Mouse (Mus musculus) liver, embryonic 11.5 days (tissue): ENCODE measurements around the gene Stom. TPM values are rescaled to one million over a fixed set of nuclear protein-coding genes. Genes with fewer than 3 reads are reported as not detected.

ENCODE experiments used
- ATAC-seq: fragments of 200-750 bp; cut with Nextera tagmentation; replicated peaks from 2 replicates; pipeline ENCODE4 v1.8.0; 2017; ENCODE audit warnings: moderate number of reproducible peaks, mild to moderate bottlenecking, moderate TSS enrichment, moderate library complexity; ENCODE audit not compliant: low FRiP score
- DNase-seq: peaks from one replicate; pipeline ENCODE4 v3.0.0-alpha.2; 2017; ENCODE audit warnings: low spot score
- H3K27ac ChIP-seq: fragments of 300-500 bp; sonication (generic); 2 replicates; pipeline ENCODE4 v1.5.1; 2014; ENCODE audit warnings: mild to moderate bottlenecking, low read depth, low read length, control low read depth
- H3K27me3 ChIP-seq: fragments of 300-500 bp; sonication (generic); replicated peaks from 2 replicates; pipeline ENCODE4 v1.6.1; 2014; ENCODE audit warnings: low read length, mixed read lengths; ENCODE audit not compliant: control insufficient read depth, insufficient read depth
- H3K36me3 ChIP-seq: fragments of 300-500 bp; sonication (generic); 2 replicates; pipeline ENCODE4 v1.6.1; 2014; ENCODE audit warnings: mild to moderate bottlenecking, low read length, moderate library complexity, mixed read lengths; ENCODE audit not compliant: control insufficient read depth, insufficient read depth
- H3K4me1 ChIP-seq: fragments of 300-500 bp; sonication (generic); replicated peaks from 2 replicates; pipeline ENCODE4 v1.6.1; 2014; ENCODE audit warnings: low read length, mixed read lengths; ENCODE audit not compliant: control insufficient read depth, insufficient read depth
- H3K4me2 ChIP-seq: fragments of 300-500 bp; sonication (generic); 2 replicates; pipeline ENCODE4 v1.6.1; 2014; ENCODE audit warnings: mild to moderate bottlenecking, control low read depth, moderate library complexity
- H3K4me3 ChIP-seq: fragments of 300-500 bp; sonication (generic); 2 replicates; pipeline ENCODE4 v1.5.1; 2014; ENCODE audit warnings: low read depth, low read length, control low read depth
- H3K9ac ChIP-seq: fragments of 300-500 bp; sonication (generic); 2 replicates; pipeline ENCODE4 v1.6.1; 2014; ENCODE audit warnings: low read depth, low read length, control low read depth
- H3K9me3 ChIP-seq: fragments of 300-500 bp; sonication (generic); 2 replicates; pipeline ENCODE4 v1.6.1; 2016; ENCODE audit warnings: low read length, inconsistent platforms, mixed read lengths; ENCODE audit not compliant: control insufficient read depth
- WGBS: fragments of 180-500 bp; shearing (Covaris S2); extraction: QIAGEN DNeasy Blood & Tissue Kit; methylation state at CpG from one replicate; pipeline ENCODE4 v1.1.7; 2014; 5-methylcytosine and 5-hydroxymethylcytosine counted together
- polyA plus RNA-seq: library from polyadenylated mRNA; unstranded; fragments of >200 nt; fragmentation: Nextera tagmentation; extraction: Ambion mirVana; gene quantifications from 2 replicates; pipeline ENCODE4 v1.2.1, GENCODE M21; 2014

The Stom gene
- polyA plus RNA-seq, 1 experiment from 2014 or later: 87.7 TPM

DNA sequence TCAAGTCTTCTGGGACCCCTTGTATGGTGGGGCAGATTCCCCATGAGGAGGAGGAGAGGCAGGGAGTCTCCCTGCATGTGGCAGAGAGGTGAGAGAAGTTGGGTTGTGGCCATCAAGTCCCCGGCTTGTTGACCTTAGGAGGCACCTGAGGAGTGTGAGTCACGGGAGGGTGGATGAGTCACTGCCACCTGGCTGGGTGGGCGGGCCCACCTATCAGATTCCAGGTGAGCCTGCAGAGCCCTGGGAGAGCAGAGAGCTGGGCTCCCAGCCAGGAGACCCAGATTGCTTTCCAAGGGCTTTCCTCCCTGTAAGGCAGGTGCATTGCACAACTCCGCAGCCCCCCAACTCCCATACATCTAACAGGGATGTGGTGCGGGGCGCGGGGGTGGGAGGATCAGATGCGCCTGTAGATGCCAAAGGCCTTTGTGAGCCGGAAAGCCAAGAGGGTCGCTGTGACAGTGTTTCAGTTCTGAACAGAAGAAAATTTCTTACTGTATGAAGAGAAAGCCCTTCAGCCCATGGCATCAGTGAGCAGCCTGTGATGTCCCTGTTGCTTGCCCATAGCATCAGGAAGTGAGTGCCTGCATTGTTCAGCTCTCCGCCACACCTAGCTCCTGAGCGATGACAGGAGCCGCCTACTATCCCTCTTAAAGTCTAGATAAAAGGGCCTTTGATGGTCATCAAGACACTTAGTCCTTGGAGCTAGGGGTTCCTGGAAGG lies 69.5 kb downstream of the Stom start:
- Histone ChIP-seq H3K4me2 (no peak overlapping the region), H3K9me3 (no peaks in the 10 kb centered on the region), H3K4me1 (no peaks in the 10 kb centered on the region), H3K36me3 (no peaks in the 10 kb centered on the region), H3K9ac (no peak overlapping the region), H3K4me3 (no peak overlapping the region), H3K27ac (no peak overlapping the region), H3K27me3 (peaks cover 2% of the 10 kb centered on the region; the same call in 1 of the 2 replicates)
- DNase-seq (no peak), ATAC-seq (no peak)
- WGBS: 79% methylated on average over 13 of the region's 13 CpGs

- H3K9ac ChIP-seq: no peak overlapping the region
- peaks cover 2% of the 10 kb centered on the region; the same call in 1 of the 2 replicates for H3K27me3 ChIP-seq
- H3K4me3 ChIP-seq: no peak overlapping the region
- no peaks in the 10 kb centered on the region for H3K9me3 ChIP-seq
- no peak overlapping the region for H3K27ac ChIP-seq
- no peaks in the 10 kb centered on the region for H3K36me3 ChIP-seq
- no peak for DNase-seq
- no peak for ATAC-seq
- WGBS: 67% methylated on average over 9 of the region's 9 CpGs
- no peak overlapping the region for H3K4me2 ChIP-seq
- H3K4me1 ChIP-seq: no peaks in the 10 kb centered on the region
These were observed 70.4 kb downstream of the Stom start for GRCm38 (mm10) chr2:35266251-35266905.

DNA sequence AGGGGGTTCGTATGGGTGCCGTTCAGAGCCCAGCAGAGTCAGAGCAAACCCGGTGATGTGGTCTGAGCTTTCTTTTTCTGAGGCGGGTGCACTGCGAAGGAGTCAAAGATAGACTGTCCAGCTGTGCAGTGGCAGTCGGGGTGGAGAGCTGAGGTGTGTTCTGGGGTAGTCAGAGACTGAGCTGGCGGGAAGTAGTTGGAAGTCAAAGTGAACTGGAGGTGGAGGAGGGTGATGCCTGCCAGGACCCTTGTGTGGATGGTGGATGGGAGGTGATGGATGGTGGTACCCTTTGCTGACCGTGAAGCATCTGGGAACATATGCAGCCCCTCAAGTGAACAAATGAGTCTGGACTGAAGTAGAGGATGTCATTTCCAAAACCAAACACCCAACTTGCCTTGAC lies 71.0 kb downstream of the Stom start:
- H3K9me3 ChIP-seq: no peaks in the 10 kb centered on the region
- no peaks in the 10 kb centered on the region for H3K36me3 ChIP-seq
- peaks cover 2% of the 10 kb centered on the region; the same call in 1 of the 2 replicates for H3K27me3 ChIP-seq
- no peak overlapping the region for H3K27ac ChIP-seq
- H3K4me3 ChIP-seq: no peak overlapping the region
- no peak overlapping the region for H3K4me2 ChIP-seq
- H3K9ac ChIP-seq: no peak overlapping the region
- DNase-seq (no peak), ATAC-seq (no peak)
- H3K4me1 ChIP-seq: no peaks in the 10 kb centered on the region
- WGBS: 73% methylated on average over 8 of the region's 8 CpGs

- H3K4me1 ChIP-seq: no peaks in the 10 kb centered on the region; the same call in 1 of the 2 replicates
- ATAC-seq: no peak; the same call in 1 of the 2 replicates
- 51% methylated on average over 8 of the region's 8 CpGs for WGBS
These were observed 71.5 kb downstream of the Stom start for GRCm38 (mm10) chr2:35265296-35265695.

GRCm38 (mm10) chr2:35264095-35264494 lies 72.7 kb downstream of the Stom start:
- DNase-seq (no peak), ATAC-seq (no peak)
- Histone ChIP-seq H3K9me3 (no peaks in the 10 kb centered on the region), H3K4me2 (no peak overlapping the region), H3K27ac (no peak overlapping the region), H3K36me3 (no peaks in the 10 kb centered on the region), H3K27me3 (peaks cover 2% of the 10 kb centered on the region; the same call in 1 of the 2 replicates), H3K4me3 (no peak overlapping the region), H3K4me1 (peaks cover 8% of the 10 kb centered on the region; the same call in 1 of the 2 replicates), H3K9ac (no peak overlapping the region)
- 40% methylated on average over 1 of the region's 1 CpGs for WGBS

More at GRCm38 (mm10) chr2:35265296-35265695, 71.5 kb downstream of the Stom start:
- no peak overlapping the region for H3K9ac ChIP-seq
- H3K4me3 ChIP-seq: no peak overlapping the region
- DNase-seq: no peak
- H3K27me3 ChIP-seq: peaks cover 2% of the 10 kb centered on the region; the same call in 1 of the 2 replicates
- H3K36me3 ChIP-seq: no peaks in the 10 kb centered on the region
- no peak overlapping the region for H3K4me2 ChIP-seq
- H3K27ac ChIP-seq: no peak overlapping the region
- no peaks in the 10 kb centered on the region for H3K9me3 ChIP-seq

Other genes with a start within 250 kb of the Stom start
- gene AI182371, start 235.4 kb downstream of the Stom start, polyA plus RNA-seq: 0.99 and 2.5 TPM in 2 replicates
- gene Cntrl, start 227.5 kb downstream of the Stom start, polyA plus RNA-seq: 18.4 and 22.7 TPM in 2 replicates
- 192 and 201 TPM in 2 replicates for gene Rab14, start 135.9 kb downstream of the Stom start, polyA plus RNA-seq
- gene Gsn, start 80.6 kb downstream of the Stom start, polyA plus RNA-seq: 76.4 and 85.4 TPM in 2 replicates
- gene 4930568D16Rik, start 30.8 kb upstream of the Stom start, polyA plus RNA-seq: not detected in 2 replicates
- gene 4930402F06Rik, start 60.2 kb upstream of the Stom start, polyA plus RNA-seq: not detected in 2 replicates
- gene Ggta1, start 126.3 kb upstream of the Stom start, polyA plus RNA-seq: 18.6 and 19.5 TPM in 2 replicates
- gene Dab2ip, start 221.3 kb upstream of the Stom start, polyA plus RNA-seq: 16.2 and 20.0 TPM in 2 replicates